Mouse (Mus musculus) heart, postnatal 14 days (tissue): ENCODE data around the gene Tbx5. TPM values are rescaled to one million over a fixed set of nuclear protein-coding genes. Genes with fewer than 3 reads are reported as not detected.

ENCODE experiments used
- DNase-seq, 2 experiments: peaks; one replicate each; pipeline ENCODE4 v3.0.0; 2021 to 2022
- intact Hi-C: fragments of 180-260 bp; cut with DNase I; formaldehyde crosslinking; loops from one replicate; pipeline ENCODE4 v1.15.1; 2025
- long read RNA-seq, 2 experiments: library from polyadenylated mRNA; stranded (forward); transcript quantifications; one replicate each; pipeline ENCODE4 v2.0.0; 2021
- total RNA-seq, 2 experiments: library from RNA; stranded (reverse); gene quantifications; 2 replicates each; pipeline ENCODE4 v1.2.3; 2021

Gene Tbx5
- total RNA-seq = 10 to 100 TPM; 18.9 to 36.8 TPM
- long read RNA-seq, experiment 1, partial matches to known transcripts = 6 of 7 reads
- long read RNA-seq, experiment 1, other reads (novel, unspliced or antisense) = 1 of 7 reads
- long read RNA-seq, experiment 2, partial matches to known transcripts = 9 of 18 reads
- long read RNA-seq, experiment 2, other reads (novel, unspliced or antisense) = 6 of 18 reads

DNA sequence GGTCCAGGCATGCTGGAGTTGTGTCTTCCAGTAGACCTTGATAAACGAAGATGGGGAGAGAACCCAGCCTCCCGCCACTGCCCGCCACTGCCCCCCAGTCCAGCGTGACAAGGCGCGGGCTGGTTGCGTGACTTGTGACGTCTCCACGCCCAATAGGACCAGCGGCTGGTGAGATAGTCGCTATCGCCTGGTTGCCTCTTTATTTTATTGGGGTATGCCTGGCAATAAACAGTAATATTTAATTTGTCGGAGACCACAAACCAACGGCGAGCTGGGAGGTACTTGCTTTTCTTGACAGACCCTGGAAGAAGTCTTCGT, at the start of gene Tbx5:
Gene Tbx5, plus strand, starts transcription at position 190 of the 318 bp plus-strand sequence.
- intact Hi-C loops = no loop called here
- DNase-seq = no peak

DNA sequence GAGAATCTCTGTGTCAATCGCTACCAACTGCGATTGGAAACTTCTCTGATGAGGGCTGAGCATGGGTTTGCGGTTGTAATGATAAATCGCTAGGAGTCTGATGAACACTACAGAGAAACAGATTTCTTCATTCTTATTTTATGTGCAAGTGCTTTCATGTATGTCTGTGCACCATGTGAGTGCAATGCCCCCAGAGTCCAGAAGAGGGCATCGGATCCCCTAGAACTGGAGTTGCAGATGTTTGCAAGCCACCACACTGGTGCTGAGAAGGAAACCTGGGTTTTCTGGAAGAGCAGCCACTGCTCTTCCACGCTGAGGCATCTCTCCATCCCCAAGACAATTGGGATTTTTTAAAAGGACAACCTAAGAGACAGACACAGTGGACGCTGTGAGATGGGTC, 46.5 kb upstream of the Tbx5 start:
- intact Hi-C loops = no loop called here
- no peak for DNase-seq

DNA sequence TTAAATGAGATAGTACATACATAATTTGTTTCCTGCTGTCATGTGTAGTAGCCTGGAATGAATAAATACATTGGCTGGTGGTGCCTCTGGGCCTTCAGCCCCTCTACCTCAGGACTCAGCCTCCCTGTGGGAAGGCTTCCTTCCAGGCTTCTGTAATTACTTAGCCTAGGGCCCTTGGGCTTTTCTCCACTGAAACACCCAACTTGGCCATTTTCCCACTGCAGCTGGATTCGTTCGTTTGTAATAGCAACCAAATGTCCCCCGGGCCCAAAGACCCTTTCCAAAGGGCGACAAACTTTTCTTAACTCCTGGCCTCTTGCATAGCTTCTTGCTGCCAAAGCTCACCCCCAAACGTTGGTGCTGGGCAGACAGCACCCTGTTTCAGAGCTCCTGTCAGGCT, 40.8 kb upstream of the Tbx5 start:
- no peak for DNase-seq
- intact Hi-C loops = no loop called here

DNA sequence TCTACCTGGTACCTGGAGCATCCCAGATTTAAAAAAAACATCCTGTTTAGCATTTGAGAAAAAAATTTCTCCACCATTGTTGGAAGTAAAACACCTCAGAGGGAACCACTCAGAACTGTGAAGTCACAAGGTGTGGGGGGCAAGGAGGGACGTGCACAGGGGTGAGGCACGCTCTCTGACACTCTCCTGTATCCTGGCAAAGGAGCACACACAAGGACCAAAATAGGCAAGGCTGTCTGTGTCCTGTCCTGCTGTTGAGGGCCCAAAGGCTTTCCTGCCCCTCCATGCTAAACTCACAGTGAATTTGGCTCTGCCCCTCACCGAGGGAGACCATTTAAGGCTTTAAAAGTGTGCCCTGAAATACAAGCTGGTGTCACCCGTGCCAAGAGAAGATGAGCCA, 38.5 kb upstream of the Tbx5 start:
- DNase-seq = no peak
- intact Hi-C loops = no loop called here

DNA sequence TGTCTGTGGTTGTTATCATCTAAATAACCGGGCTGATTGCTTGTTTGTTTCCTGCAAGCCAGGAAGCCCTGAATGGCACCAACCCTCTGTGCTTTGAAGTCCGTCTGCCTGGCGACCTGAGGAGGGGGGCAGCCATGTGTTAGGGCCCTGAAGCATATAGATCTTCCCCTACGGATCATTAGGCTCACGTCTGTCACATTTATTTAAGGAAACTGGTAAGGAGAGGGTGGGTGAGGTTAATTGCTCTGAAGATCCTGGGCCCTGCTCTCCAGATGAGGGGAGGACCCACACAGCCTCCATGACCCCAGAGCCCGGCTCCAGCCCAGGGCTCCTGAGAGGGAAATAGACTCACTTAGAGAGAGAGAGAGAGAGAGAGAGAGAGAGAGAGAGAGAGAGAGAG, 37.1 kb upstream of the Tbx5 start:
- intact Hi-C loops = no loop called here
- DNase-seq = no peak

DNA sequence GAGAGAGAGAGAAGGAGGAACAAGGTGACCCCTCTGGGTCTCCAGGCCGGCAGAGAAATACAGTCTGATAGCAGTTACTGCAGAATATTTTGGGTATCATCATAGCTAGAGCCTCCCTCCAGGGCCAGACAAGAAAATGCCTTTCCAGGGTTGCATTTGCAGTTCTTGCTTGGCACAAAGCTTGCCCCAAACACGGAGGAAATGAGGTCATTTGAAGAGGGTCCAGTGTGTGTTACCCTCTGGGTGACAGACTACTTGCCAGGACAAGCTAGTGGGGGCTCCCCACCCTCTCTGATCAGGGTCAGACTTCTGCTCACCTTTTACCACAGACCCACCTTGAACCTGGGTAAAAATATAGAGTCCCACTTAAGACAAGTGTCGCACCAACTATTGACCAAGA, 36.7 kb upstream of the Tbx5 start:
- intact Hi-C loops = no loop called here
- no peak for DNase-seq

DNA sequence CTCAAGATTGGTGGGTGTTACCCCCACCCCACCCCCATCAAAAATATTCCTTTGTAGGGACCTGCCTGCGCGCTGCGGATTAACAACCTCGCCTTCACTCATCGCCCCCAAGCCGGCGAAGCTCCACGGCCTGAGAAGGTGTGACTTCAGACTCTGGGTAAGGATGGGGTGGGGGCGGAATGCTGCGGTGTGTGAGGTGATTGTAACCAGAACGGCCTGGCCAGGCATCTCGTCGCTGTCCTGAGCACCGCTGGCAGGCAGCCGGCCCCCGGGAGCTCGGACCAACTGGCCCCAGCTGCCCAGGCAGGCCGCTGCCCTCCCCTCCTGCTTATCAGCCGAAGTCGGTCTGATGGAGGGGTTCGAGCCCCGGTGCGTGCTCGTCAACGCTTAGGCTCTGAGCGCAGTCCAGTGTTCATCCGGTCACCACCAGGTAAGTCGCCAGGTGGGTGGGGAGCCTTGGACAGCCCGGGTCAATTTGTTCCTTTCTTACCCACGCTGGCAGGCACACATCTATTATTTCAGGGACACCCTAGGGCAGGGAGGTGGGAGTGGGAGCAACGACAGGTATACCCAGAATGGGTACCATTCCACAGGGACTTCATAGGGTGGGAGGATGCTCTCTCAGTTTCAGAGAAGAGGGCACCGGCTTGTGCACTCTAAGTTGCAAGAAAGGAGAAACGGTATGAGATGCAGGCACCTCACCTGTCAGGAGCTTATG, 35.9 kb upstream of the Tbx5 start:
- no peak for DNase-seq
- intact Hi-C loops = no loop called here

DNA sequence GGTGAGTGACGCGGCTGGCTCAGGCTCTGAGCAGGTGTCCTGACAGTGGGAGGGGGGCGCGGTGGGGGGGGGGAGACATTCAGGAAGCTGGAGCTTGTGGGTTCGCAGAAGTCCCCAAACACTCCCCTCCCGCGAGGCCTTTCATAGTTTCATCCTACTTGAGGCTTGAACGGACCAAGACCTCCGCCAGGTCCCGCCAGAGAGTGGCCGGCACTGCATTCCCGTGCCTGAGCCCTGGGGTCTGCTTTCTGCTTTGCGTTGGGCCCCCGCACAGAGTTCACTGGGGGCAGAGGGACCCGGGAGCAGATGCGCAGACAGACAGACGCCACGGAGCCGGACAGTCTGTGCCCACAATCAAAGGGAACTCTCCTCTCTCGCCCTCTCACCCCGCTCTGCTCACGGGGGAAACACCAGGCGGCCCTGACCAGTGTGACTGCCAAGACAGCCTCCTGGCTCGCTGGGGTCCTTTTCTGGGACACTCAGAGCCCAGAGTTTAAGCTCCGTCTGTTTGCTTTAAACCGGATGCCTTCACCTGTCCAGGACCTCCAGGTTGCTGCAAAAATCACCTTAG, 34.8 kb upstream of the Tbx5 start:
- no peak for DNase-seq
- intact Hi-C loops = no loop called here

DNA sequence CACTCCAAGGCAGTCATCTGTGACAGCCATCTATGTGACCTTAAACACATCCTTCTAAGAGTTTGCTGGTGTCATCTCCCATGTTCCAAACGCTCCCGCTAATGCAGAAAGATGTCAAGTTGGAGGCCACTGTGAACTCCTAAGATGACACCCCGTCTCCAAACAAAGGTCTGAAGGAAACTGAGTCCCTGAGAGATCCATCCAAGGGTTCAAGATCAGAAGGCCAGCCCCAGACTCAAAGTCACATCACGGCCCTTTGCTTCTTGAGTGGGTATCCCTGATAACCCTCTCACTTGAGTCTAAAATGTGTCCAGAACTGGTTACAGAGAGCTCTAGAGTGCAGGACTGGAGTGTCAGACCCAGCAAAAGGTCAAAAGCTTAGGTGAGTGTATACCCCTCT, 34.2 kb upstream of the Tbx5 start:
- intact Hi-C loops = no loop called here
- DNase-seq = no peak

DNA sequence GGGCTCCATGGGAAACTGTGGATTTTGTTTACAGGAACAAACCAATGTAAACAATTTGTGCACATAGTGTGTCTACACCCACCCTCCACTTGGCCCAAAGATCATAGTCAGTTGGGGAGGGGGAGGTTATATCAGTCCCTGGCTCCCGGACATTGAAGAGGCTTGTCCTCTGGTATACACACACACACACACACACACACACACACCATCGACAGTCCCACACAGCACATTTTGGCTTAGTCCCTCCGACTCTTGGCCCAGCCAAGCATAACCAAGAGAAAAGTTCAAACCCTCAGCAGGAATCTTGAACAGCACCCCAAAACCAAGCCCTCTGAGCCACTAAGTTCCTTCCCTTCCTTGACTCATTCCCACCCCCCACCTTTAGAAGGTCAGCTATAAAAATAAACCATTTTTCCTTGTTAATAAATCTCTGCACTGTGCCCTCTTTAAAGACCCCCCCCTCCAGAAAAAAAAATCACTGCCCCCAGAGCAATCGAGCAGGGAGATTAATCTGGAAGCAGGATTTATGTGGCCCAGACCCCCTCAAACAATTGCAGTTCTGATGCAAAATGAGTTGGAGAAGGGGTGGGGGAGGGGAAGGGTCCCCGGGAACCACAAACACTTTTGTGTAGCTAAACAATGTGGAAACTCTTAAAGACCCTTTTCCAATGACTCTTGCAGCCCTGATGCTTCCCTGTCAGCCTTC, 33.6 kb upstream of the Tbx5 start:
- no peak for DNase-seq
- intact Hi-C loops = no loop called here

DNA sequence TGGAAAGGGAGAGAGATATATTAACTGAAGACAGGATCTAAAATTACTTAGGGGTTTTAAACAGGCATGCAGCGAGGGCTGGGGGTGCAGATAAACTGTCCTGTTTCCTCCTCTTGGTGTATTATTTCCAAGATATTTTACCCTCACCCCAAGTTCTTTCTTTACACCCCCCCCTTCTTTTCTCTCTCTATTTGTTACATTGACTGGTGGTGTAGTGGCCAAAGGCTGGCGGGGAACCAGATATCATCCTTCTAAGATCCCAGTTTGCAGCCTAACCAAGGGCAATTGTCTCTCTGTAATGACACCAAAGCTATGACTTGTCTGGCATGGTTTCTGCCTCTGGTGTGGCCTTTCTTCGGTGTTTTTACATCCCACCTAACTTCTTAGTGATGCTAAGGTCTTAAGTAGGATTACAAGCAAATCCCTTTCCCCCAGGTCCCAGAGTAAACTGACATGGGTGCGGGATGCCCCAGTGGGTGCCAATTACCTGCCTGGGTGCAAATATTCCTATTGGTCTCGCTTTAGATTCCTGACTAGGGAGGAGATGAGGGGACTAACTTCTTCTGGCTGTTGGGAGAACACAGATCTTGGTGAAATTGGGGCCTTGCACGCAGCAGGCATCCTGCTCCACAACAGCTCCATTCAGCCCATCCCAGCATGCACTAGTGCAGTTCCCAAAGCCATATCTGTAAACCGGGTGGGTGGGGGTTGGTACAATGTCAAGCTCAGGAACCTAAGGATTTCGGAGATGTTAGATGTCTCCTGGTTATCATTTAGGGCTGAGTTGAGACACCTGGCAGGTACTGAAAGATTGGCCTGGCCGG, 32.8 kb upstream of the Tbx5 start:
- intact Hi-C loops = loop anchor here (5.0 kb wide), 1 partner anchor 38 kb away; no protein-coding TSS in a partner anchor
- DNase-seq = no peak

DNA sequence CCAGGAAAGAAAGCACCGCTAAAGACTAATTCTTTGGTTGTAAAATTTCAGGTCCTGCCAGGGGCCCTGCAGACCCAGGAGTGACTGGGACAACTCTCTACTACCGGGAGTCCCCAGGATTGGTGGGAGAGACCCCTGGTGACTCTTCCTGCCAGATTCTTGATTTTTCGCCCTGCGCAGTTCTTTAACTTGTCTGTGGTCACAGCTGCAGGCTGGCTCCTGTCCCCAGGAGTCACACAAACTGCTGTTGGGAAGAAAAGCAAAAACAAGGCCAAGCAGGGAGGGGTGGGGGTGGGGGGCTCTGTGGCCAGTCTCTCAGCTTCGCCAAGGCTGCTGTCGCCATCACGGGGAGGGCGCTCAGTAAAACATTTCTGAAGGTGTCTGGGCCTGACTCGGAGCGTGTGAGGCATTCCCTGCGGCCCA, 32.2 kb upstream of the Tbx5 start:
- intact Hi-C loops = loop anchor here (5.0 kb wide), 1 partner anchor 37 kb away; no protein-coding TSS in a partner anchor
- DNase-seq = no peak

DNA sequence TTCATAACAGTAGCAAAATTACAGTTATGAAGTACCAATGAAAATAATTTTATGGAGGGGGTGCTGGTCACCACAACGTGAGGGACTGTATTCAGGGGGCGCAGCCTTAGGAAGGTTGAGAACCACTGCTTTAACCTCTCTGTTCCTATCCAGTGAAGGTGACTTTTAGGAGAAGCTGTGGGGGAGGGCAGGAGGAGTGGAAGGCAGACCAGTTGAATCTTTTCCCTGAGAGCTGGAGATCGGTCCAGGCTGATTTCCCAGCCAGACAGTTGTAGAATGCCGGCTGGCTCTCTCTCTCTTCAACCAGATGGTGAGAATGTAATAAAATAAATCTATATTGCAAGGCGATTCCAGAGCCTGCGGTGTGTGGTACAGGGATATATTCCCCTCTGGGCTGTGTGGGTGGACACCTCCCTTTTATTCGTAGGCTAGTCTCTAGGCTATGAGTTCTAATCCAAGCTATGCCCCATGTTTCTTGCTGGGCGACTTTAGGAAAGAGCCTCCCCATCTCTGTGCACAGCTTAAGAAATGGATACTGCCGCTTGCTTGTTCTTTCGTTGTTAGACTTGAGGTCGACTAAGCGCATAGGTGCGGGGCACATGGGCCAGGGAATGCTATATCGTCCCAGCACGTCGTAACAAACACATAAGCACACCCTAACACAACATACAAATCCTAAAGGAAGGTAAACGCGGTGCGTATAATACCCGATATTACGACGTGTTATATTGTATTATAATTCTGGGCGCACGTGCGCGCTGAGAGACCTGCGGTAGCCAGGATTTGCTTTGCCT, 29.7 kb upstream of the Tbx5 start:
- intact Hi-C loops = loop anchor here (5.0 kb wide), 1 partner anchor 34 kb away; no protein-coding TSS in a partner anchor
- DNase-seq = no peak

DNA sequence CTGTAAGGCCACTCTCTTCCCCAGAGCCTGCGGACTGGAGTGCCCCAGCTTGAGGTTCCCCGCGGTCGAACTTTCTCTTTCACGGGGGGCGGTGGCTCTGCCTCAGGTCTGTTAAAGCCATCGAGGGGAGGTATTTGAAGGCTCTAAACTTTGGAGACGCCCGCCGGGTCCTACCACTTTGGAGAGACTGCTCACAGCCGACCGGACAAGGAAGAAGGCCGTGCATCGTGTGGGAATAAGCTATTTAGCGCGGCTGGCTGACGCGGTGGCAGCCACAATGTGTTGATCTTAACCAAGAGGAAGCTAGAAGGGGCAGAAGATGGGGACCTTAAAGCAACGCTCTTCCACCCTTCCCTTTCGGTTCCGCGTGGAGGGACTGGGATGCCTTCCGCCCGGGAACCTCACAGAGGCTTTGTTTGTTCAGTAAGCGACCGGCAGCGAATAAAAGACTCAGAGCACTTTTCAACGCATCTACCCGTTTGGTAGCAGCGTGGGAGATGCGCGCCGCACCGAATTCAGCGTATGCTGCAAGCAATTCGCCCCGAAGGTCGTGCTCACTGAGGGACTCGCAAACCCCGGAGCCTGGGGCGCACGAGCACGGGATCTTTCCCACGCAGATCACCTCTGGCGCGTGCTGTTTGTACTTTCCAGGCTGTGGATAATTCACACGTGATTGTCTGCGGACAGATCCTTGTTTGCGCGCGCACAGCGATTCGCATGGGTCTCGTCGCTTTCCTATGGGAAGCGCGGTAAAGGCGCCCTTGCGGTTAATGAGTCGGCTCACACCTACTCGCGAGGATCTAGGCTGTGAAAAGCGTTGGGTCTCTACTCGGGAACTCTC, 28.8 kb upstream of the Tbx5 start:
- DNase-seq = no peak
- intact Hi-C loops = loop anchor here (5.0 kb wide), 1 partner anchor 34 kb away; no protein-coding TSS in a partner anchor

DNA sequence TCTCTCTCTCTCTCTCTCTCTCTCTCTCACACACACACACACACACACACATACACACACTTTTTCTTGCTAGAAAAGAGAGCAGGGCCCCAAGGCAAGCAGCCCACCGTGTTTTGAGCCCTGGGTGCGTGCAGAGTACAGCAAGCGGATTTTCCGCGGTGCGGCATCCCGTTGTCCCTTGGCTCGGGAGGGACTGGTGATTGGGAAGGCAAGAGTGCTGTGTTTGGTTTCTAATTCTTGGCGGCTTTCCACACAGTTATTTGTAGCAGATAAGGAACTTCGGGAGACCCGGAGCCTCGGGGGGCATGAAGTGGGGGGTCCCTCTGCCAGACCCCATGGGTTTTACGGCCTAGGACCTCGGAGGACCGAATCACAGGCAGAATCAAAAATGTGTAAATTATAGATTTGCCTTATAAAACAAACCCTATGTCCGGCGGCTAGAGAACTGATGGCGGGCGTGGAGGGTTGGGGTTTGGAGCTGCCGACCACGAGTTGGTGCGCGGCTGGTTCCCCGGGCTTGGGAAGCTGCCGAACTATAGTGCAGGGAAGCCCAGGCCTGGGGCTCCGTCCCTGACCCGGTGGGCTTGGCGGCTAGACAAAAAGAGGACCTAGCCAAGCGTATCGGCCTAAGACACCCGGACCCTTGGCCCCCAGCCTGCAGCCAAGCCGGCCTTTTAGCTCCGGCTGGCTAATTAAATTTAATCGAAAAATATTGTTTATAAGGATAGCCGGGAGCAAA, 28.0 kb upstream of the Tbx5 start:
- intact Hi-C loops = loop anchor here (5.0 kb wide), 1 partner anchor 33 kb away; no protein-coding TSS in a partner anchor
- no peak for DNase-seq

DNA sequence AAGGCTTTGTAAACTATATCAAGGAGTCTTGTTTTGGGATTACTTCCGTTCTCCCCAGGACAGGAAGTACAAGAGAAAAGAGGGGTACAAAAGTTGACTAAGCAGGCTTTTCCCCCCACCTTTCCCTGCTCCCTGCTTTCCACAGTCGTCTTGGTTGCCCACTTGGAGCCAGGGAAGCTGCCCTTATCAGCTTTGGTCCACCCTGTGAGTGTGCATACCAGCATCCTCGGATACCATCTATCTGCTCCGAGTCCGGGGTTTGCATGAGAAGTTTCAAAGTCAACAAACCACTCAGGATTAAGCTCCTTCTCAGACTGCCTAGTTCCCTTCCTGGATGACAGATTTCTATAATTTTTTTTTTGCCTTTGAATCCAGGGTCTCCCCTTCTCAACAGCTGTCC, 26.8 kb upstream of the Tbx5 start:
- intact Hi-C loops = no loop called here

DNA sequence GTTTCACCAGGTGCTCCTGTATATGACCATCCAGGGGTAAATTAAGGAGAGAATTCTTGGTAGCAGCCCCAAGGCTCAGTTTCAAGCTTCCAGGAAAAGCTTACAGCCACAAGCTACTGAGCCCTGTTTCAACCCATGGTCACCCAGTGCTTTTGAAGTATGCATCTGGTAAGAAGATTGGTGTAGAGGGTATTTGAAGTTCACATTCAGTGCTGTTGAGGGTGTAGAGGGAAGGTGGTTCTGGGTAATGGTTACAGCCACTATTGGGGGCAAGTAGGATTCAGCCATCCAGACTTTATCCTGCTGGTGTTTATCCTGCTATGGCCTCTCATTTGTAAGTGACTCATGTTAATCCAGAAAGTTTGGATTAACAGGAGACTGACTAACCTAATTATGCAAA, 26.0 kb upstream of the Tbx5 start:
- intact Hi-C loops = no loop called here
- no peak for DNase-seq

More for the DNA sequence above, 26.8 kb upstream of the Tbx5 start:
- DNase-seq = no peak
